Mouse (Mus musculus) embryonic fibroblast, embryonic 13.5 days (primary cell): ENCODE data around the gene Gm20708.

Experiments used
- CTCF ChIP-seq: IDR thresholded peaks from 2 replicates; pipeline ENCODE4 v1.5.1; 2011; ENCODE audit warnings: mild to moderate bottlenecking, control low read depth, low read length, moderate library complexity, borderline replicate concordance; ENCODE audit not compliant: insufficient read depth
- POLR2A ChIP-seq: IDR thresholded peaks from 2 replicates; pipeline ENCODE4 v1.6.1; 2011; ENCODE audit warnings: low read depth, mild to moderate bottlenecking, control low read depth, low read length, moderate library complexity

DNA sequence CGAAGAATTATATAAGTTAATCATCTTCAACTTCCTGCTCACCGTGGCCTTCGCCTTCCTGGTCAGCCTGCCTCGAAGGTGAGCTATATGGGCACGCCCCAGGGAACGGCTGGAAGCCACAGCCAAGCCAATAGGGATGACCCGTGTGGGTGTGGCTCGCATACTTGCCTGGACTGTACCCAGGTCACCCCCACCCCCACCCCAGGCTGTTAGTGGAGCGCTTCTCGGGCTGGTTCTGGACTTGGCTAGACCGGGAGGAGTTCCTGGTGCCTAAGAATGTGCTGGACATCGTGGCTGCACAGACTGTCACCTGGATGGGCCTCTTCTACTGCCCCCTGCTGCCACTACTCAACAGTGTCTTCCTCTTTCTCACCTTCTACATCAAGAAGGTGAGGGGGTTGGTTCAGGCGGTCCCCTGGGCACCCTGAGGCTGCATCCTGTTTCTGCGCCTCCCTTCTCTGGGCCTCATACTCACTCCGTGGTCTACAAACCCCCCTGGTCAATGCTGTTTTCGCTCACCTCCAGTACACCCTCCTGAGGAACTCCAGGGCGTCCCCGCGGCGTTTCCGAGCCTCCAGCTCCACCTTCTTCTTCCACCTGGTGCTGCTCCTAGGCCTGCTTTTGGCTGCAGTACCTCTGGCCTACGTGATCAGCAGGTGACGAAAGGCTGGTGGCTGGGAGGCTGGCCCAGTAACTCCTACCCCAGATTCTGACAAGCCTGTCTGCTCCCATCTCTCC, 18.6 kb upstream of the Gm20708 start:
- TF ChIP-seq POLR2A (no peak), CTCF (no peak)
